9 mouse cellular contexts compared by ENCODE assay signal in genomic region chr12:85341131-85341530, GRCm38 (mm10). TPM values are rescaled to one million over a fixed set of nuclear protein-coding genes. Genes with fewer than 3 reads are reported as not detected.
DNase-seq lines count a peak whose midpoint lies in the region; ATAC-seq lines count a peak whose summit lies in the region.
"Had no signal": no experiment of that assay in that cellular context is flagged by ENCODE, and none has a peak within 500 bp of the region (broad histone marks: within the 10 kb centered on the region; RNA-seq: fewer than 3 reads in every experiment).

No protein-coding gene starts in this region.

- no peaks in the 10 kb centered on the region for H3K27me3 ChIP-seq in forebrain, embryonic 14.5 days (replicated peaks; ENCODE audit: control insufficient read depth, insufficient read depth, low read length)
- H3K27me3 ChIP-seq: stomach, embryonic 15.5 days had no signal

- DNase-seq in heart, adult 9 months (ENCODE audit: low spot score in 2 of 2): peak; percentile 27 to 53
- no peak for DNase-seq in heart, adult 11 months
- DNase-seq in 416B (ENCODE audit: low read depth): peak; percentile 94
- DNase-seq in Muller cell, postnatal 12 days (ENCODE audit: inconsistent ontology term): peak; percentile 61
- DNase-seq in forebrain, embryonic 14.5 days (ENCODE audit: low spot score): peak; percentile 94
- no peak for DNase-seq in urinary bladder, postnatal 36 days (ENCODE audit: low spot score in 2 of 2)

- peaks cover 24% of the 10 kb centered on the region for H3K36me3 ChIP-seq in forebrain, embryonic 14.5 days (ENCODE audit: control insufficient read depth, insufficient read depth, low read length)

- H3K4me2 ChIP-seq in forebrain, embryonic 14.5 days (ENCODE audit: low read length): no peak overlapping the region
- H3K4me2 ChIP-seq: stomach, embryonic 15.5 days had no signal

- peak; percentile 27; the same call in 1 of the 2 replicates for ATAC-seq in forebrain, embryonic 14.5 days
- ATAC-seq in megakaryocyte progenitor cell, adult 5-6 weeks (replicated peaks; ENCODE audit: poor library complexity): peak; percentile 38
- ATAC-seq in megakaryocyte-erythroid progenitor cell, adult 5-6 weeks (replicated peaks; ENCODE audit: low FRiP score, low TSS enrichment, poor library complexity, severe bottlenecking): no peak

- H3K27ac ChIP-seq in forebrain, embryonic 14.5 days (ENCODE audit: low read depth, low read length): peak overlapping the region; percentile 9; the same call in 1 of the 2 replicates
- H3K27ac ChIP-seq: stomach, embryonic 15.5 days had no signal

- no peak overlapping the region for H3K9ac ChIP-seq in forebrain, embryonic 14.5 days (ENCODE audit: low read length)
- H3K9ac ChIP-seq: stomach, embryonic 15.5 days had no signal

- no peak overlapping the region for H3K4me3 ChIP-seq in forebrain, embryonic 14.5 days (ENCODE audit: low read depth, low read length)
- H3K4me3 ChIP-seq: stomach, embryonic 15.5 days had no signal

- H3K9me3 ChIP-seq in forebrain, embryonic 14.5 days (replicated peaks; ENCODE audit: control insufficient read depth, low read length): no peaks in the 10 kb centered on the region
- H3K9me3 ChIP-seq: stomach, embryonic 15.5 days had no signal

- H3K4me1 ChIP-seq in forebrain, embryonic 14.5 days (ENCODE audit: control insufficient read depth, insufficient read depth, low read length): peaks cover 8% of the 10 kb centered on the region

- WGBS in forebrain, embryonic 14.5 days: 69% methylated on average over 1 of the region's 1 CpGs

RNA-seq across cellular contexts. Expression of gene Nek9, which starts 2.0 kb away (rescaled TPM):
- polyA plus RNA-seq in forebrain, embryonic 14.5 days (2014; fragmentation: Nextera tagmentation; extraction: Ambion mirVana): 9.5 and 10.4 TPM in 2 replicates
- total RNA-seq in megakaryocyte progenitor cell, adult 5-6 weeks (2015): 34.0 and 36.1 TPM in 2 replicates
- 20.4 and 23.6 TPM in 2 replicates for total RNA-seq in megakaryocyte progenitor cell, adult 5-6 weeks (2017)
- total RNA-seq in megakaryocyte-erythroid progenitor cell, adult 5-6 weeks (2014; fragmentation: Nextera tagmentation): 23.8 and 29.5 TPM in 2 replicates
- 21.9 and 23.5 TPM in 2 replicates for total RNA-seq in megakaryocyte-erythroid progenitor cell, adult 5-6 weeks (2017)

RNA-seq across cellular contexts. Expression of gene Tmed10, which starts 33.5 kb away (rescaled TPM):
- polyA plus RNA-seq in forebrain, embryonic 14.5 days (2014; fragmentation: Nextera tagmentation; extraction: Ambion mirVana): 194 and 212 TPM in 2 replicates
- 327 and 328 TPM in 2 replicates for total RNA-seq in megakaryocyte progenitor cell, adult 5-6 weeks (2015)
- total RNA-seq in megakaryocyte progenitor cell, adult 5-6 weeks (2017): 142 and 176 TPM in 2 replicates
- total RNA-seq in megakaryocyte-erythroid progenitor cell, adult 5-6 weeks (2014; fragmentation: Nextera tagmentation): 129 and 143 TPM in 2 replicates
- total RNA-seq in megakaryocyte-erythroid progenitor cell, adult 5-6 weeks (2017): 64.2 and 68.4 TPM in 2 replicates

RNA-seq across cellular contexts. Expression of gene Zc2hc1c, which starts 52.7 kb away (rescaled TPM):
- 0.95 and 1.4 TPM in 2 replicates for polyA plus RNA-seq in forebrain, embryonic 14.5 days (2014; fragmentation: Nextera tagmentation; extraction: Ambion mirVana)
- total RNA-seq in megakaryocyte progenitor cell, adult 5-6 weeks (2015): not detected in 2 replicates
- not detected in 2 replicates for total RNA-seq in megakaryocyte progenitor cell, adult 5-6 weeks (2017)
- total RNA-seq in megakaryocyte-erythroid progenitor cell, adult 5-6 weeks (2014; fragmentation: Nextera tagmentation): 0.47 TPM in 1 of 2 replicates, not detected in the other
- total RNA-seq in megakaryocyte-erythroid progenitor cell, adult 5-6 weeks (2017): not detected in 2 replicates

RNA-seq across cellular contexts. Expression of gene Acyp1, which starts 52.9 kb away (rescaled TPM):
- polyA plus RNA-seq in forebrain, embryonic 14.5 days (2014; fragmentation: Nextera tagmentation; extraction: Ambion mirVana): 60.3 and 65.9 TPM in 2 replicates
- 52.4 and 52.8 TPM in 2 replicates for total RNA-seq in megakaryocyte progenitor cell, adult 5-6 weeks (2015)
- 40.4 and 54.5 TPM in 2 replicates for total RNA-seq in megakaryocyte progenitor cell, adult 5-6 weeks (2017)
- 92.9 and 101 TPM in 2 replicates for total RNA-seq in megakaryocyte-erythroid progenitor cell, adult 5-6 weeks (2014; fragmentation: Nextera tagmentation)
- total RNA-seq in megakaryocyte-erythroid progenitor cell, adult 5-6 weeks (2017): 33.1 and 110 TPM in 2 replicates

Comparison
In these comparisons a context has a peak if more than half of its experiments do, and no peak if none do; other contexts are left out.
1. DNase-seq: peak in heart, adult 9 months (2 of 2), 416B (single experiment), Muller cell, postnatal 12 days (single experiment) and forebrain, embryonic 14.5 days (single experiment); none in heart, adult 11 months (single experiment) and urinary bladder, postnatal 36 days (0 of 2).